Mouse (Mus musculus): Measurements from ENCODE around the gene Ccser1. TPM values are rescaled to one million over a fixed set of nuclear protein-coding genes. Genes with fewer than 3 reads are reported as not detected.

Gene Ccser1
- polyA plus RNA-seq, 1 experiment = not detected

DNA sequence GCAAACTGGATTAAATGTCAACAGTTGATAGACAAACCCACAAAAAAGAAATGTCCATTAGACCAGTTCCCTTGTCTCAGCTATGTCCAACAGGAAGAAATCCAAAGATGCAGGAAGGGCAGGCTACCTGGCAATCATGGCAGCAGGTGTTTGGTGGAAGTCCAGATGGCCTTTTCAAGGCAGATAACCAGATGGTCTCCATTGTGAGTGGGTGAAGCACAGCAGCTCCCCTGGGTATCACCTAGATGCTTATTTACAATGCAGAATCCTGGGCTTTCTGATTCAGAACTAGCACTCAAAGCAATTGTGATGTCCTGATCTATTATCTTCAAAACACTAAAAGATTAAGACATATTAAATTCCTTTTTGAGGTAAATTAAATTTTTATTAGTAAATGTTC, 980.2 kb downstream of the Ccser1 start:
- Histone ChIP-seq H3K4me1 (ENCODE audit: control insufficient read depth, insufficient read depth, low read length) (no peaks in the 10 kb centered on the region), H3K4me3 (ENCODE audit: insufficient read depth, low read depth, low read length) (no peak overlapping the region), H3K27ac (ENCODE audit: insufficient read depth, low read depth, low read length) (no peak overlapping the region)
- TF ChIP-seq POLR2A (IDR thresholded peaks at IDR 0.05; ENCODE audit: insufficient read depth, low read depth, low read length) = no peak
- no peak for TF ChIP-seq CTCF (IDR thresholded peaks at IDR 0.05; ENCODE audit: insufficient read depth, low read depth, low read length)

GRCm38 (mm10) chr6:62162596-62162995, 982.5 kb downstream of the Ccser1 start:
- no peak for TF ChIP-seq CTCF (IDR thresholded peaks at IDR 0.05; ENCODE audit: insufficient read depth, low read depth, low read length)
- no peak for TF ChIP-seq POLR2A (IDR thresholded peaks at IDR 0.05; ENCODE audit: insufficient read depth, low read depth, low read length)
- Histone ChIP-seq H3K4me3 (ENCODE audit: insufficient read depth, low read depth, low read length) (no peak overlapping the region), H3K27ac (ENCODE audit: insufficient read depth, low read depth, low read length) (no peak overlapping the region), H3K4me1 (ENCODE audit: control insufficient read depth, insufficient read depth, low read length) (no peaks in the 10 kb centered on the region)
- WGBS = 71% methylated on average over 6 of the region's 6 CpGs

DNA sequence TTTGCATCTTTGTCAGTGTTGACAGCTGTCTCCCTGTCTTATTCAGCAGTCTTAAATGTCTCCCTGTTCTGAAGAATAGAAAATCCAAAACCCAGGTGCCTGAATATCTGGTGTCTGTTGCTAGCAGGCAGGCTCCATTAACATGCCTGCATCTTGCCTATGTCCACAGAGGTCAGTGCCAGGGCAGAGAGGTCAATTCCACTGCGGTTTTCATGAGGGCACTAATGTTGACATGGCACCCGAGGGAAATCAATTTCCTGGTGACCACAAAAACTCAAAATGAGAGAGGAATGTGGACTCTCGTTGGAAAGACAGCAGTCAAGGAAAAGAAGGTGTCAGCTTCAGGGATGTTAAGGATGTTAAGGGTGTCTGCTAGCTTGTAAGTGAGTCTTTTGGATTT, 983.7 kb downstream of the Ccser1 start:
- Histone ChIP-seq H3K4me1 (ENCODE audit: control insufficient read depth, insufficient read depth, low read length) (no peaks in the 10 kb centered on the region), H3K27ac (ENCODE audit: insufficient read depth, low read depth, low read length) (no peak overlapping the region), H3K4me3 (ENCODE audit: insufficient read depth, low read depth, low read length) (no peak overlapping the region)
- no peak for TF ChIP-seq POLR2A (IDR thresholded peaks at IDR 0.05; ENCODE audit: insufficient read depth, low read depth, low read length)
- TF ChIP-seq CTCF (IDR thresholded peaks at IDR 0.05; ENCODE audit: insufficient read depth, low read depth, low read length) = no peak
- whole genome bisulfite sequencing = 65% methylated on average over 3 of the region's 3 CpGs

DNA sequence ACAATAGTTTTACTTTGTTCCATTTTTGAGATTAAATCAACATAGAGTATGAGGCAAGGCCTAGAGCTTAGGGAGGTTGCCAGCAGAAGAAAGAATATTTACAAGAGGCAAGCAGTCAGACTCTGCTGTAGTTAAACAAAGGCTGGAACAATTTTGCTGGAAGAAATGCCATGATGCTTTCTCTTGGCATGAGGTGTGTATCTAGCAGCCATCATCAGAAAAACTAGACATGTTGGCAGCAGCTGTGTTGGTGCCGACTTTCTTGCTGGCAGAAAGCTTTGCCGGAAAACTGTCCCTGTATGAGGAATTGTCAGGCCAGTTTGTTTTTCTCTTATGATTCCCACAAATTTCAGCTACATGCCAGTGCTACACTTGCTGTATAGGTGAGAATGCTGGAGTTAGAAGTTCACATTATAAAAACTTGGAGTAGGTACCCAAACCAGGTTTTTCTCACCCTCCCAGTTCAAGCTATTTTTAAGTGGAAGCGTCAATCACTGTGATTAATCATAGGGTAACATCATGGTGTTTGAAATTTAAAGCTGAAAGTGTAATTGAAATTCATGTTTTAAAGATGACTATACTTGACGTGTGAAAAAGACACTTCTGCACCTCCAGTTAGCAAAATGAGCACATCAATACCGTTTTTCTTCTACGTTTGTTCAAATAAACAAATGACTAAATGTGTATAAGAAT, 1016.5 kb downstream of the Ccser1 start:
- 76% methylated on average over 6 of the region's 6 CpGs for WGBS
- H3K27ac ChIP-seq (ENCODE audit: insufficient read depth, low read depth, low read length) = no peak overlapping the region
- TF ChIP-seq CTCF (IDR thresholded peaks at IDR 0.05; ENCODE audit: insufficient read depth, low read depth, low read length) (no peak), POLR2A (IDR thresholded peaks at IDR 0.05; ENCODE audit: insufficient read depth, low read depth, low read length) (no peak)
- no peak overlapping the region for H3K4me3 ChIP-seq (ENCODE audit: insufficient read depth, low read depth, low read length)
- no peaks in the 10 kb centered on the region for H3K4me1 ChIP-seq (ENCODE audit: control insufficient read depth, insufficient read depth, low read length)

GRCm38 (mm10) chr6:62198768-62199167, 1018.6 kb downstream of the Ccser1 start:
- Histone ChIP-seq H3K4me3 (ENCODE audit: insufficient read depth, low read depth, low read length) (no peak overlapping the region), H3K4me1 (ENCODE audit: control insufficient read depth, insufficient read depth, low read length) (no peaks in the 10 kb centered on the region), H3K27ac (ENCODE audit: insufficient read depth, low read depth, low read length) (no peak overlapping the region)
- no peak for TF ChIP-seq CTCF (IDR thresholded peaks at IDR 0.05; ENCODE audit: insufficient read depth, low read depth, low read length)
- TF ChIP-seq POLR2A (IDR thresholded peaks at IDR 0.05; ENCODE audit: insufficient read depth, low read depth, low read length) = no peak
- 47% methylated on average over 6 of the region's 6 CpGs for WGBS

- no peak for TF ChIP-seq CTCF (IDR thresholded peaks at IDR 0.05; ENCODE audit: insufficient read depth, low read depth, low read length)
- TF ChIP-seq POLR2A (IDR thresholded peaks at IDR 0.05; ENCODE audit: insufficient read depth, low read depth, low read length) = no peak
- Histone ChIP-seq H3K27ac (ENCODE audit: insufficient read depth, low read depth, low read length) (no peak overlapping the region), H3K4me1 (ENCODE audit: control insufficient read depth, insufficient read depth, low read length) (no peaks in the 10 kb centered on the region), H3K4me3 (ENCODE audit: insufficient read depth, low read depth, low read length) (no peak overlapping the region)
- WGBS = 42% methylated on average over 2 of the region's 2 CpGs
Measured at GRCm38 (mm10) chr6:62205013-62205412, 1024.9 kb downstream of the Ccser1 start.

GRCm38 (mm10) chr6:62221856-62222255, 1041.7 kb downstream of the Ccser1 start:
- H3K27ac ChIP-seq (ENCODE audit: insufficient read depth, low read depth, low read length) = no peak overlapping the region
- no peaks in the 10 kb centered on the region for H3K4me1 ChIP-seq (ENCODE audit: control insufficient read depth, insufficient read depth, low read length)
- 40% methylated on average over 1 of the region's 1 CpGs for WGBS
- TF ChIP-seq POLR2A (IDR thresholded peaks at IDR 0.05; ENCODE audit: insufficient read depth, low read depth, low read length) = no peak
- TF ChIP-seq CTCF (IDR thresholded peaks at IDR 0.05; ENCODE audit: insufficient read depth, low read depth, low read length) = no peak
- H3K4me3 ChIP-seq (ENCODE audit: insufficient read depth, low read depth, low read length) = no peak overlapping the region

GRCm38 (mm10) chr6:62263899-62264298, 1083.8 kb downstream of the Ccser1 start:
- H3K4me3 ChIP-seq (ENCODE audit: insufficient read depth, low read depth, low read length) = no peak overlapping the region
- whole genome bisulfite sequencing = 92% methylated on average over 1 of the region's 1 CpGs
- TF ChIP-seq CTCF (IDR thresholded peaks at IDR 0.05; ENCODE audit: insufficient read depth, low read depth, low read length) = no peak
- no peak for TF ChIP-seq POLR2A (IDR thresholded peaks at IDR 0.05; ENCODE audit: insufficient read depth, low read depth, low read length)
- no peak overlapping the region for H3K27ac ChIP-seq (ENCODE audit: insufficient read depth, low read depth, low read length)
- H3K4me1 ChIP-seq (ENCODE audit: control insufficient read depth, insufficient read depth, low read length) = no peaks in the 10 kb centered on the region

DNA sequence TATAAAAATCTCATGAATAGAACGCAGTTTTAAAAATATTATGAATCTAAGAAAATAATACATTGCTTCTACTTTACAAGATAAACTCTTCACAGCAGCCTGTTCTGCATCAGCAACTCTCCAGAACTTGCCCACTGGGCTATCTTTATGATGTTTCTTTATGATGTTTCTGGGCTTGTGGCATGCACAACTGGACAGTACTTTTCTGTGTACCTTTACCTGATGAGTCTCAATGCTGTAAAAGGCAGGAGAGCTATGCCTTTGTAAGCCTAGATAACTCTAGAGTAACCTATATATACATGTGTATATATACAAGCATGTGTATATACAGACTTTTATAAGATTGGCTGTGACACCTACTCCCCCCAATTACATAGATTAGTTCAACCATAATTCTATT, 1084.4 kb downstream of the Ccser1 start:
- TF ChIP-seq POLR2A (IDR thresholded peaks at IDR 0.05; ENCODE audit: insufficient read depth, low read depth, low read length) (no peak), CTCF (IDR thresholded peaks at IDR 0.05; ENCODE audit: insufficient read depth, low read depth, low read length) (no peak)
- WGBS = 75% methylated on average over 1 of the region's 1 CpGs

More for the DNA sequence above, 1084.4 kb downstream of the Ccser1 start:
- no peaks in the 10 kb centered on the region for H3K4me1 ChIP-seq (ENCODE audit: control insufficient read depth, insufficient read depth, low read length)
- no peak overlapping the region for H3K4me3 ChIP-seq (ENCODE audit: insufficient read depth, low read depth, low read length)
- H3K27ac ChIP-seq (ENCODE audit: insufficient read depth, low read depth, low read length) = no peak overlapping the region
